Mouse (Mus musculus): ENCODE data around the gene Cyp2f2. TPM values are rescaled to one million over a fixed set of nuclear protein-coding genes. Genes with fewer than 3 reads are reported as not detected.
A peak's percentile ranks its signal among the peaks of the same experiment; 100 is the strongest.

The Cyp2f2 gene
- polyA plus RNA-seq, 1 experiment, result 0.34 TPM

DNA sequence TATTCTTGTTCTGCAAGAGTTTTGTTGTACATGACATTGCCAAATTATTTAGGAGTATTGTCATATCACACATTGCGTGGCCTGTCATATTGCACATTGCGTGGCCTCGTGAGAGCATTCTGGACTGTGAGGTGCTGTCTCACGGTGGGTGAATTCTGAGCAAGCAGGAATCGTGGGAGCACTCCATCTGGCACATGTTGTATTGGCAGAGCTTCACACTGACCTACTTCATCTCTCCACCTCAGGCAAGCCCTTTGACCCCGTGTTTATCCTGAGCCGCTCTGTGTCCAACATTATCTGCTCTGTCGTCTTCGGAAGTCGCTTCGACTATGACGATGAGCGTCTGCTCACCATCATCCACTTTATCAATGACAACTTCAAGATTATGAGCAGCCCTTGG is 9.2 kb downstream of the Cyp2f2 start:
- H3K27me3 ChIP-seq (ENCODE audit: control insufficient read depth, insufficient read depth, low read length), result no peaks in the 10 kb centered on the region
- no peak for DNase-seq (ENCODE audit: low read depth in 1 of 2, low spot score in 2 of 2)
- H3K27ac ChIP-seq (ENCODE audit: insufficient read depth, low read length), result no peak overlapping the region
- 90% methylated on average over 13 of the region's 13 CpGs for WGBS
- no peak overlapping the region for H3K4me3 ChIP-seq (ENCODE audit: extremely low read depth, insufficient read depth, insufficient read length)
- no peaks in the 10 kb centered on the region for H3K36me3 ChIP-seq (ENCODE audit: control insufficient read depth, insufficient read depth, low read length)
- H3K4me1 ChIP-seq (ENCODE audit: control insufficient read depth, insufficient read depth, insufficient read length), result no peaks in the 10 kb centered on the region
- TF ChIP-seq CTCF (IDR thresholded peaks at IDR 0.05; ENCODE audit: extremely low read depth, insufficient read depth, insufficient read length, insufficient replicate concordance), result no peak
- TF ChIP-seq POLR2A (IDR thresholded peaks at IDR 0.05; ENCODE audit: low read depth, low read length), result no peak

DNA sequence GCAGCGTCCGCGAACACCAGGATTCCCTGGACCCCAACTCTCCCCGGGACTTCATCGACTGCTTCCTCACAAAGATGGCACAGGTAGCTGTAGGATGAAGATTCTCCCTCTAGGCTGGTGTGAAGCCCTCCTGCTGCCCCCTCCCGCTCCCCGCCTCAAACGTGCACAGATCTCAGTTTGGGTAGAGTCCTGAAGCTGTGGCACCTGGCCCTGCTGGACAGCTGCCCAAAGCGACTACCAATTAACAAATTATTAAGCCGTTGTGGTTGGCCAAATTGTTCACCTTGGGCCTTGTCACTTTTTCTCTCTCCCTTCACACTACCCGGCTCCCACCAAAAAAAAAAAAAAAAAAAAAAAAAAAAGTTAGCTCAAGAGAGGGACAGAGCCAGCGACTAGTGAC is 10.1 kb downstream of the Cyp2f2 start:
- no peaks in the 10 kb centered on the region for H3K36me3 ChIP-seq (ENCODE audit: control insufficient read depth, insufficient read depth, low read length)
- 83% methylated on average over 12 of the region's 12 CpGs for WGBS
- DNase-seq (ENCODE audit: low read depth in 1 of 2, low spot score in 2 of 2), result no peak
- H3K27ac ChIP-seq (ENCODE audit: insufficient read depth, low read length), result no peak overlapping the region
- H3K27me3 ChIP-seq (ENCODE audit: control insufficient read depth, insufficient read depth, low read length), result no peaks in the 10 kb centered on the region
- no peak overlapping the region for H3K4me3 ChIP-seq (ENCODE audit: extremely low read depth, insufficient read depth, insufficient read length)
- no peaks in the 10 kb centered on the region for H3K4me1 ChIP-seq (ENCODE audit: control insufficient read depth, insufficient read depth, insufficient read length)
- TF ChIP-seq POLR2A (IDR thresholded peaks at IDR 0.05; ENCODE audit: low read depth, low read length) (no peak), CTCF (IDR thresholded peaks at IDR 0.05; ENCODE audit: extremely low read depth, insufficient read depth, insufficient read length, insufficient replicate concordance) (no peak)

DNA sequence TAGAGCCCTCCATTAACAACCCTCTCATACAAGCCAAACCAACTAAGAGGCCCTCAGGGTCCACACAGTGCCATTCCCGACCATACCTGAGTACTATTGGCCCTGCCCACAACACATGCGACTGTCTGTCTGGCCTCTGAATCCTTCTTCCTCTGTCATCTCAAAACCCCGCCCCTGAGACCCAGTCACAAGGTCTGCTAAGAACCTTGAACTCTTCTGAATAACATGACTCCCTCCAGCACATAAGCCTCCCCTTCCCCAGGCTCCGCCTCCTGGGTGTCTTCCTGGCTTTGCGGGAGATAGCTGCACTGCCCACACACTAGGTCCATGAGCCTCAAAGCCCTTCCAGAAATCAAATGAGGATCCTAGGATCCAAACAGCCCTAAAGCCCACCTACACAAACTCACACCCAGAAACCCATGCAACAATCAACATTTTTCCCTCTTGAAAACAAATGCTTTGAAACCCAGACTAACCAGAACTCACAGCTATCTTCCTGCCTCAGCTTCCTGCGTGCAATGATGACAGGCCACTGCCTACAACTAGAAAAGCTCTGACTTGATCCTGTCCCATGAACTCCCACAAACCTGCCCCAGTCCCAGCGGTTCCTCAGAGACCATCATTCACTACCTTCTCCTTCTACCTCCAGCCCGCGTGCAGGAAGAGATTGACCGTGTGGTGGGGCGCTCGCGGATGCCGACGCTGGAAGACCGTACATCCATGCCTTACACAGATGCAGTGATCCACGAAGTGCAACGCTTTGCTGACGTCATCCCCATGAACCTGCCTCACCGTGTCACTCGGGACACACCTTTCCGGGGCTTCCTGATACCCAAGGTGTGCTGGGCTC is 11.0 kb downstream of the Cyp2f2 start:
- 87% methylated on average over 22 of the region's 22 CpGs for WGBS
- no peak for DNase-seq (ENCODE audit: low read depth in 1 of 2, low spot score in 2 of 2)
- no peaks in the 10 kb centered on the region for H3K36me3 ChIP-seq (ENCODE audit: control insufficient read depth, insufficient read depth, low read length)
- no peaks in the 10 kb centered on the region for H3K4me1 ChIP-seq (ENCODE audit: control insufficient read depth, insufficient read depth, insufficient read length)
- H3K27ac ChIP-seq (ENCODE audit: insufficient read depth, low read length), result no peak overlapping the region
- no peaks in the 10 kb centered on the region for H3K27me3 ChIP-seq (ENCODE audit: control insufficient read depth, insufficient read depth, low read length)
- H3K4me3 ChIP-seq (ENCODE audit: extremely low read depth, insufficient read depth, insufficient read length), result no peak overlapping the region
- TF ChIP-seq CTCF (IDR thresholded peaks at IDR 0.05; ENCODE audit: extremely low read depth, insufficient read depth, insufficient read length, insufficient replicate concordance) (no peak), POLR2A (IDR thresholded peaks at IDR 0.05; ENCODE audit: low read depth, low read length) (no peak)

DNA sequence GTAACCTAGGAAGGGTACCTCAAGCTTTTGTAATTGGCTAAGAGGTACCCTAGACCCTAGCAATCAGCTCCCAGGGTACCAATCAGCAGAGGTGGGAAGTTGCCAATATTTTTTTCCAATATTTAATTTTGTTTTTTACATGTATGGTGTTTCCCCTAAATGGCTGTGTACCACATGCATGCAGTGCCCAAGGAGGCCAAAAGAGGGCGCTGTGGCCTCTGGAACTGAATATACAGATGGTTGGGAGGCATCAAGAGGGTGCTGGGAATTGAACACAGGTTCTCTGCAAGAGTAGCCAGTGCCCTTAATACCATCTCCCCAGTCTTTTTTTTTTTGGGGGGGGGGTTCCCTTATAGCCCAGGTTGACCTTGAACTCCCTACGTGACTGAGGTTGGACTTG is 11.7 kb downstream of the Cyp2f2 start:
- Histone ChIP-seq H3K4me3 (ENCODE audit: extremely low read depth, insufficient read depth, insufficient read length) (no peak overlapping the region), H3K36me3 (ENCODE audit: control insufficient read depth, insufficient read depth, low read length) (no peaks in the 10 kb centered on the region), H3K27ac (ENCODE audit: insufficient read depth, low read length) (no peak overlapping the region), H3K4me1 (ENCODE audit: control insufficient read depth, insufficient read depth, insufficient read length) (no peaks in the 10 kb centered on the region), H3K27me3 (ENCODE audit: control insufficient read depth, insufficient read depth, low read length) (no peaks in the 10 kb centered on the region)
- WGBS, result 52% methylated on average over 2 of the region's 2 CpGs
- TF ChIP-seq CTCF (IDR thresholded peaks at IDR 0.05; ENCODE audit: extremely low read depth, insufficient read depth, insufficient read length, insufficient replicate concordance) (no peak), POLR2A (IDR thresholded peaks at IDR 0.05; ENCODE audit: low read depth, low read length) (no peak)
- no peak for DNase-seq (ENCODE audit: low read depth in 1 of 2, low spot score in 2 of 2)

DNA sequence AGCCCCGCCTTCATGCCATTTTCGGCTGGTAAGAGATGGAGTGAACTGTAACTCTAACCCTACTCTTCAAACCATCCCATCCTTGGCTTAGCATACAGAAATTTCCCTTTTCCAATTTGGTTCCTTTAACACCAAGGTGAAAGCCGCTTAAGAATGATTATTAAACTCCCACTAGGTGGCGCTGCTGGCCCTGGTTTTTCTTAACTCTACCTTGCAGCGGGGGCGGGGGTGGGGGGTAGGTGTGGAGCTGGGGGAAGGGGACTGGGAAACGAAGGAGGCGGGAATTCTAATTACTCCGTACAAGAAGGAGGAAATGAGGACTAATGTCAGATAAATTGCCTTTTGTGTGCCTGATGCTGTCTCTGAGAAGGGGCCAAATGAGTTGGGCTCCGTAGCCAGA is 12.9 kb downstream of the Cyp2f2 start:
- WGBS, result 20% methylated on average over 10 of the region's 10 CpGs

DNA sequence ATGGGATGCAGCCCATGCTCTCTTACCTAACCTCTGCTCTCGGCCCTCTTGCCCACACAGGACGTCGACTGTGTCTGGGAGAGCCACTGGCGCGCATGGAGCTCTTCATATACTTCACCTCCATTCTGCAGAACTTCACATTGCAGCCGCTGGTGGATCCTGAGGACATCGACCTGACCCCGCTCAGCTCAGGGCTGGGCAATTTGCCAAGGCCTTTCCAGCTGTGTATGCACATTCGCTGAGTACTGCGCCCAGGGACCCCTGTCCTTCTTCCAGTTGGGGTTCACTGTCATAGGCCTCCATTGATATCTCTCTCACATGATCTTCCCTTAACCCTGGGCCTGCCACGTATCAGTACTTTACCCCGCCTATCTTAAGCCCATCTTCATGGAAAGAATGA is 13.4 kb downstream of the Cyp2f2 start:
- Histone ChIP-seq H3K4me3 (ENCODE audit: extremely low read depth, insufficient read depth, insufficient read length) (no peak overlapping the region), H3K4me1 (ENCODE audit: control insufficient read depth, insufficient read depth, insufficient read length) (no peaks in the 10 kb centered on the region), H3K36me3 (ENCODE audit: control insufficient read depth, insufficient read depth, low read length) (no peaks in the 10 kb centered on the region), H3K27ac (ENCODE audit: insufficient read depth, low read length) (no peak overlapping the region), H3K27me3 (ENCODE audit: control insufficient read depth, insufficient read depth, low read length) (no peaks in the 10 kb centered on the region)
- no peak for DNase-seq (ENCODE audit: low read depth in 1 of 2, low spot score in 2 of 2)
- TF ChIP-seq POLR2A (IDR thresholded peaks at IDR 0.05; ENCODE audit: low read depth, low read length) (no peak), CTCF (IDR thresholded peaks at IDR 0.05; ENCODE audit: extremely low read depth, insufficient read depth, insufficient read length, insufficient replicate concordance) (no peak)
- 68% methylated on average over 12 of the region's 12 CpGs for WGBS

More for the DNA sequence above, 12.9 kb downstream of the Cyp2f2 start:
- DNase-seq (ENCODE audit: low read depth in 1 of 2, low spot score in 2 of 2), result no peak
- Histone ChIP-seq H3K27ac (ENCODE audit: insufficient read depth, low read length) (no peak overlapping the region), H3K4me3 (ENCODE audit: extremely low read depth, insufficient read depth, insufficient read length) (no peak overlapping the region), H3K27me3 (ENCODE audit: control insufficient read depth, insufficient read depth, low read length) (no peaks in the 10 kb centered on the region), H3K36me3 (ENCODE audit: control insufficient read depth, insufficient read depth, low read length) (no peaks in the 10 kb centered on the region), H3K4me1 (ENCODE audit: control insufficient read depth, insufficient read depth, insufficient read length) (no peaks in the 10 kb centered on the region)
- TF ChIP-seq POLR2A (IDR thresholded peaks at IDR 0.05; ENCODE audit: low read depth, low read length) (no peak), CTCF (IDR thresholded peaks at IDR 0.05; ENCODE audit: extremely low read depth, insufficient read depth, insufficient read length, insufficient replicate concordance) (peak; percentile 21; the same call in 1 of the 2 replicates)

DNA sequence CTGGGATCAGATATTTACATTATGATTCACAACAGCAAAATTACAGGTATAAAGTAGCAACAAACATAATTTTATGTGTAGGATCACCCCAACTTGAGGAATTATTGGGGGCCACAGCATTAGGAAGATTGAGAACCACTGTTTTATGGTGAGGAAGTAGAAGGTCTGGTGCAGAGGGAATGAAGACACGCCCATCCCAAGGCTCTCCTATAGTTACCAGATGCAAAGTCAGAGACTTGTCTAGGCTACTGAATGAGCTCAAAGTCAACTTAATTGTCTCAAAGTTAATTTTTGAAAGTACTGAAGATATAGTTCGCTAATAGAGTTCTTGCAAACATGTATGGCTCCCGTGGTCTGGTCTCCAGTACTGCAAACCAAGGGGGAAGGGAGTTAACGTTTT is 14.0 kb downstream of the Cyp2f2 start:
- H3K4me1 ChIP-seq (ENCODE audit: control insufficient read depth, insufficient read depth, insufficient read length), result no peaks in the 10 kb centered on the region
- no peaks in the 10 kb centered on the region for H3K36me3 ChIP-seq (ENCODE audit: control insufficient read depth, insufficient read depth, low read length)
- TF ChIP-seq CTCF (IDR thresholded peaks at IDR 0.05; ENCODE audit: extremely low read depth, insufficient read depth, insufficient read length, insufficient replicate concordance) (no peak), POLR2A (IDR thresholded peaks at IDR 0.05; ENCODE audit: low read depth, low read length) (no peak)
- H3K4me3 ChIP-seq (ENCODE audit: extremely low read depth, insufficient read depth, insufficient read length), result no peak overlapping the region
- H3K27me3 ChIP-seq (ENCODE audit: control insufficient read depth, insufficient read depth, low read length), result no peaks in the 10 kb centered on the region
- 85% methylated on average over 4 of the region's 4 CpGs for WGBS
- DNase-seq (ENCODE audit: low read depth in 1 of 2, low spot score in 2 of 2), result no peak
- no peak overlapping the region for H3K27ac ChIP-seq (ENCODE audit: insufficient read depth, low read length)
